Mouse (Mus musculus) forebrain, embryonic 13.5 days (tissue): Measurements from ENCODE around the gene Asic1. TPM values are rescaled to one million over a fixed set of nuclear protein-coding genes. Genes with fewer than 3 reads are reported as not detected.
A peak's percentile ranks its signal among the peaks of the same experiment; 100 is the strongest.

ENCODE experiments used
- ATAC-seq: fragments of 200-750 bp; cut with Nextera tagmentation; 2 replicates; pipeline ENCODE4 v1.8.0; 2017
- H3K27ac ChIP-seq: fragments of 300-500 bp; sonication (generic); 2 replicates; pipeline ENCODE4 v1.5.1; 2015; ENCODE audit warnings: inconsistent platforms, mild to moderate bottlenecking, moderate library complexity
- H3K27me3 ChIP-seq: fragments of 300-500 bp; sonication (generic); 2 replicates; pipeline ENCODE4 v1.6.1; 2015; ENCODE audit warnings: mild to moderate bottlenecking, inconsistent platforms
- H3K36me3 ChIP-seq: fragments of 300-500 bp; sonication (generic); 2 replicates; pipeline ENCODE4 v1.6.1; 2015; ENCODE audit warnings: mild to moderate bottlenecking, inconsistent platforms; ENCODE audit not compliant: poor library complexity, severe bottlenecking
- H3K4me1 ChIP-seq: fragments of 300-500 bp; sonication (generic); 2 replicates; pipeline ENCODE4 v1.6.1; 2015; ENCODE audit warnings: inconsistent platforms
- H3K4me2 ChIP-seq: fragments of 300-500 bp; sonication (generic); 2 replicates; pipeline ENCODE4 v1.6.1; 2015; ENCODE audit warnings: inconsistent platforms, mild to moderate bottlenecking, moderate library complexity
- H3K4me3 ChIP-seq: fragments of 300-500 bp; sonication (generic); 2 replicates; pipeline ENCODE4 v1.5.1; 2015; ENCODE audit warnings: mild to moderate bottlenecking, inconsistent platforms
- H3K9ac ChIP-seq: fragments of 300-500 bp; sonication (generic); 2 replicates; pipeline ENCODE4 v1.6.1; 2015; ENCODE audit warnings: mild to moderate bottlenecking, inconsistent platforms
- H3K9me3 ChIP-seq: fragments of 300-500 bp; sonication (generic); replicated peaks from 2 replicates; pipeline ENCODE4 v1.6.1; 2016; ENCODE audit warnings: inconsistent platforms
- WGBS: fragments of 180-500 bp; shearing (Covaris S2); methylation state at CpG from one replicate; pipeline ENCODE4 v1.1.7; 2015; 5-methylcytosine and 5-hydroxymethylcytosine counted together
- polyA plus RNA-seq: library from polyadenylated mRNA; unstranded; fragments of >200 nt; fragmentation: Nextera tagmentation; extraction: Ambion mirVana; gene quantifications from 2 replicates; pipeline ENCODE4 v1.2.1, GENCODE M21; 2015

Asic1 gene
- 15.1 and 17.0 TPM in 2 replicates for polyA plus RNA-seq

GRCm38 (mm10) chr15:99670154-99670821, at the start of gene Asic1:
TSS of gene Asic1 (plus strand) at chr15:99670368.
- Histone ChIP-seq H3K9me3 (no peaks in the 10 kb centered on the region), H3K27ac (peak within 1 kb of the TSS; percentile 78), H3K9ac (peak within 1 kb of the TSS; percentile 88), H3K4me2 (peak within 1 kb of the TSS; percentile 91), H3K4me1 (peaks cover 47% of the 10 kb centered on the region), H3K27me3 (peaks cover 41% of the 10 kb centered on the region), H3K4me3 (peak within 1 kb of the TSS; percentile 73), H3K36me3 (no peaks in the 10 kb centered on the region)
- under 1% methylated on average over 62 of the region's 74 CpGs for WGBS
- peak; percentile 67 for ATAC-seq

GRCm38 (mm10) chr15:99622063-99622462, 48.1 kb upstream of the Asic1 start:
- Histone ChIP-seq H3K4me1 (no peaks in the 10 kb centered on the region), H3K9ac (no peak overlapping the region), H3K27ac (no peak overlapping the region), H3K36me3 (peaks cover 72% of the 10 kb centered on the region), H3K4me3 (no peak overlapping the region), H3K9me3 (no peaks in the 10 kb centered on the region), H3K4me2 (no peak overlapping the region), H3K27me3 (no peaks in the 10 kb centered on the region)
- WGBS, result 95% methylated on average over 11 of the region's 11 CpGs
- no peak for ATAC-seq

GRCm38 (mm10) chr15:99631618-99632017, 38.5 kb upstream of the Asic1 start:
- Histone ChIP-seq H3K4me2 (no peak overlapping the region), H3K36me3 (peaks cover 94% of the 10 kb centered on the region), H3K9me3 (no peaks in the 10 kb centered on the region), H3K27ac (no peak overlapping the region), H3K9ac (no peak overlapping the region), H3K4me3 (no peak overlapping the region), H3K27me3 (no peaks in the 10 kb centered on the region), H3K4me1 (no peaks in the 10 kb centered on the region)
- no peak for ATAC-seq

GRCm38 (mm10) chr15:99634702-99635101, 35.5 kb upstream of the Asic1 start:
- Histone ChIP-seq H3K4me1 (no peaks in the 10 kb centered on the region), H3K27ac (no peak overlapping the region), H3K4me3 (no peak overlapping the region), H3K4me2 (no peak overlapping the region), H3K27me3 (no peaks in the 10 kb centered on the region), H3K36me3 (peaks cover 95% of the 10 kb centered on the region), H3K9ac (no peak overlapping the region), H3K9me3 (no peaks in the 10 kb centered on the region)
- WGBS, result 92% methylated on average over 7 of the region's 7 CpGs
- no peak for ATAC-seq

- peak overlapping the region; percentile 80 for H3K27ac ChIP-seq
- 70% methylated on average over 12 of the region's 12 CpGs for WGBS
- no peaks in the 10 kb centered on the region for H3K27me3 ChIP-seq
- H3K9ac ChIP-seq, result no peak overlapping the region
- H3K36me3 ChIP-seq, result peaks cover 88% of the 10 kb centered on the region
- no peaks in the 10 kb centered on the region for H3K9me3 ChIP-seq
- ATAC-seq, result 0 out of 2 replicates have a peak, but pooled peaks have one; percentile 36
- H3K4me1 ChIP-seq, result no peaks in the 10 kb centered on the region
- H3K4me3 ChIP-seq, result no peak overlapping the region
- H3K4me2 ChIP-seq, result no peak overlapping the region
These were observed 32.6 kb upstream of the Asic1 start for GRCm38 (mm10) chr15:99637405-99638123.

GRCm38 (mm10) chr15:99638124-99638485, 32.1 kb upstream of the Asic1 start:
- no peak for ATAC-seq
- no peak overlapping the region for H3K9ac ChIP-seq
- 87% methylated on average over 5 of the region's 5 CpGs for WGBS

GRCm38 (mm10) chr15:99642622-99643021, 27.5 kb upstream of the Asic1 start:
- Histone ChIP-seq H3K27me3 (no peaks in the 10 kb centered on the region), H3K9me3 (no peaks in the 10 kb centered on the region), H3K4me1 (peaks cover 36% of the 10 kb centered on the region), H3K4me3 (no peak overlapping the region), H3K4me2 (no peak overlapping the region), H3K27ac (no peak overlapping the region), H3K9ac (no peak overlapping the region), H3K36me3 (peaks cover 41% of the 10 kb centered on the region)
- no peak for ATAC-seq
- WGBS, result 86% methylated on average over 6 of the region's 6 CpGs

More at GRCm38 (mm10) chr15:99638124-99638485, 32.1 kb upstream of the Asic1 start:
- no peaks in the 10 kb centered on the region for H3K9me3 ChIP-seq
- H3K36me3 ChIP-seq, result peaks cover 83% of the 10 kb centered on the region
- H3K27ac ChIP-seq, result peak overlapping the region; percentile 80
- H3K4me1 ChIP-seq, result no peaks in the 10 kb centered on the region
- H3K27me3 ChIP-seq, result no peaks in the 10 kb centered on the region
- no peak overlapping the region for H3K4me3 ChIP-seq
- H3K4me2 ChIP-seq, result no peak overlapping the region

- no peak for ATAC-seq
- H3K27ac ChIP-seq, result no peak overlapping the region; the same call in 1 of the 2 replicates
- H3K9ac ChIP-seq, result peak overlapping the region; percentile 27; the same call in 1 of the 2 replicates
- no peaks in the 10 kb centered on the region for H3K27me3 ChIP-seq
- 74% methylated on average over 10 of the region's 10 CpGs for WGBS
- H3K4me1 ChIP-seq, result peaks cover 48% of the 10 kb centered on the region
- no peak overlapping the region for H3K4me2 ChIP-seq
- H3K4me3 ChIP-seq, result no peak overlapping the region
- peaks cover 30% of the 10 kb centered on the region for H3K36me3 ChIP-seq
- no peaks in the 10 kb centered on the region for H3K9me3 ChIP-seq
These were observed 26.3 kb upstream of the Asic1 start for GRCm38 (mm10) chr15:99643832-99644231.

GRCm38 (mm10) chr15:99644776-99645175, 25.4 kb upstream of the Asic1 start:
- Histone ChIP-seq H3K4me3 (no peak overlapping the region), H3K9me3 (no peaks in the 10 kb centered on the region), H3K4me1 (peaks cover 57% of the 10 kb centered on the region), H3K27ac (peak overlapping the region; percentile 17; the same call in 1 of the 2 replicates), H3K27me3 (no peaks in the 10 kb centered on the region), H3K36me3 (peaks cover 21% of the 10 kb centered on the region), H3K9ac (no peak overlapping the region), H3K4me2 (no peak overlapping the region)
- WGBS, result 60% methylated on average over 7 of the region's 7 CpGs
- ATAC-seq, result no peak

- Histone ChIP-seq H3K4me3 (0 out of 2 replicates have a peak overlapping the region, but pooled peaks have one; percentile 3), H3K4me1 (peaks cover 74% of the 10 kb centered on the region)
- WGBS, result 20% methylated on average over 4 of the region's 4 CpGs
These were observed 21.8 kb upstream of the Asic1 start for GRCm38 (mm10) chr15:99648326-99648725.

GRCm38 (mm10) chr15:99649067-99649761, 21.0 kb upstream of the Asic1 start:
- H3K27ac ChIP-seq, result peak overlapping the region; percentile 63
- H3K9me3 ChIP-seq, result no peaks in the 10 kb centered on the region
- H3K9ac ChIP-seq, result peak overlapping the region; percentile 43
- WGBS, result 26% methylated on average over 6 of the region's 6 CpGs
- no peaks in the 10 kb centered on the region for H3K36me3 ChIP-seq
- H3K4me1 ChIP-seq, result peaks cover 77% of the 10 kb centered on the region
- H3K4me3 ChIP-seq, result peak overlapping the region; percentile 73
- ATAC-seq, result no peak
- H3K27me3 ChIP-seq, result peaks cover 20% of the 10 kb centered on the region
- H3K4me2 ChIP-seq, result peak overlapping the region; percentile 80

More at GRCm38 (mm10) chr15:99648326-99648725, 21.8 kb upstream of the Asic1 start:
- H3K36me3 ChIP-seq, result no peaks in the 10 kb centered on the region
- H3K27me3 ChIP-seq, result peaks cover 12% of the 10 kb centered on the region
- no peak for ATAC-seq
- peak overlapping the region; percentile 81 for H3K27ac ChIP-seq
- H3K9me3 ChIP-seq, result no peaks in the 10 kb centered on the region
- H3K9ac ChIP-seq, result peak overlapping the region; percentile 47
- peak overlapping the region; percentile 44 for H3K4me2 ChIP-seq

GRCm38 (mm10) chr15:99650304-99650703, 19.9 kb upstream of the Asic1 start:
- peaks cover 31% of the 10 kb centered on the region for H3K27me3 ChIP-seq
- H3K9ac ChIP-seq, result peak overlapping the region; percentile 85
- H3K27ac ChIP-seq, result no peak overlapping the region
- H3K4me3 ChIP-seq, result peak overlapping the region; percentile 73
- peak overlapping the region; percentile 80 for H3K4me2 ChIP-seq
- no peaks in the 10 kb centered on the region for H3K9me3 ChIP-seq
- ATAC-seq, result no peak
- H3K4me1 ChIP-seq, result peaks cover 67% of the 10 kb centered on the region
- 46% methylated on average over 2 of the region's 2 CpGs for WGBS
- H3K36me3 ChIP-seq, result no peaks in the 10 kb centered on the region
